Mouse (Mus musculus): ENCODE data around the gene Col7a1. TPM values are rescaled to one million over a fixed set of nuclear protein-coding genes. Genes with fewer than 3 reads are reported as not detected.

Col7a1 gene
- 0.60 TPM for polyA plus RNA-seq (2014; fragmentation: Illumina TruSeq; extraction: RNeasy Lipid Tissue Mini Kit (QIAGEN cat#74804); ENCODE audit: low read depth, low replicate concordance)

DNA sequence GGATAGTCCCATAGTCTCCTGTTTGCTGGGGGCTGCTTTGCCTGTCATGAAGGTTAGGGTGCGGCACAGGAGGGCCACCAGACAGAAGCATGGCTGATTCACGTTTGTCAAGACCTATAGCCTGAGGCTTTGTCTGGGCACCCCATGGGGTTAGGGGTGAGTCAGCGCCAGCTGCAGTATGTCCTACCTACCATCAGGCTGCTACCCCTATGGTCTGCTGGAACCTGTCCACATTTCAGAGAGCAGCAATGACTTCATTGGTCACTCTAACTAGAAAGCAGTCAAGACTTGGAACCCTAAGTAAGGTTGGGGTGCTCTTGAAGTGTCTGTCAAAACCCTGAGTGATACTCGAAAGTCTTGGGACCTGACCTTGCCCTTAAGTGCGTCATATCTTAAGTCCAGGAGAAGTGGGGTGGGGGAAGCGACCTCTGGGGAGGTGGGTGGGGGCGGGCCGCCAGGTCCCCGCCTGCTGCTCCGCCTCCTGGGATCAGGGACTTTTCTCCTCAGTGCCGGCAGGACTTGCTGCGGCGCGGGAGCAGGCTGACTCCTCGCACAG lies at the start of gene Col7a1:
TSS of gene Col7a1 (plus strand) at position 506 of the 556 bp plus-strand sequence.

DNA sequence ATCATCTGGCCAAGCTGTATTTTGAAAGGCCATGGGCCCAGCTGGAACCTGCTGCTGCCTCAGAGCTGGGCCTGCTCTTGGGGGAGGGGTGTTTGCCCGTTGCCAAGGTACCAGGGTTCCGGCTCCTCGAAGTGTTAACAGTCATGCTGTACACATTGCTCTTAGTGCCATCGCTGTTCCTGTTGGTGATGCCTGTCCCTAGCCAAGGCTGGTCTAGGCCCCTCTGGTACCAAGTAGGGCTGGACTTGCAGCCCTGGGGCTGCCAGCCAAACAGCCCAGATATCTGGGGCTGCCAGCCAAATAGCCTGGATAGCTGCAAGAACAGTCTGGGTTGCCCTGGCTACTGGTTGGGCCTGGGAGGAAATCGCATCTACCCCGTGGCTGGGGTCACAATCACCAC lies 38.9 kb upstream of the Col7a1 start, which contains the start of gene Tmem89:
TSS of gene Tmem89 (plus strand) at position 129 of the 400 bp plus-strand sequence.

DNA sequence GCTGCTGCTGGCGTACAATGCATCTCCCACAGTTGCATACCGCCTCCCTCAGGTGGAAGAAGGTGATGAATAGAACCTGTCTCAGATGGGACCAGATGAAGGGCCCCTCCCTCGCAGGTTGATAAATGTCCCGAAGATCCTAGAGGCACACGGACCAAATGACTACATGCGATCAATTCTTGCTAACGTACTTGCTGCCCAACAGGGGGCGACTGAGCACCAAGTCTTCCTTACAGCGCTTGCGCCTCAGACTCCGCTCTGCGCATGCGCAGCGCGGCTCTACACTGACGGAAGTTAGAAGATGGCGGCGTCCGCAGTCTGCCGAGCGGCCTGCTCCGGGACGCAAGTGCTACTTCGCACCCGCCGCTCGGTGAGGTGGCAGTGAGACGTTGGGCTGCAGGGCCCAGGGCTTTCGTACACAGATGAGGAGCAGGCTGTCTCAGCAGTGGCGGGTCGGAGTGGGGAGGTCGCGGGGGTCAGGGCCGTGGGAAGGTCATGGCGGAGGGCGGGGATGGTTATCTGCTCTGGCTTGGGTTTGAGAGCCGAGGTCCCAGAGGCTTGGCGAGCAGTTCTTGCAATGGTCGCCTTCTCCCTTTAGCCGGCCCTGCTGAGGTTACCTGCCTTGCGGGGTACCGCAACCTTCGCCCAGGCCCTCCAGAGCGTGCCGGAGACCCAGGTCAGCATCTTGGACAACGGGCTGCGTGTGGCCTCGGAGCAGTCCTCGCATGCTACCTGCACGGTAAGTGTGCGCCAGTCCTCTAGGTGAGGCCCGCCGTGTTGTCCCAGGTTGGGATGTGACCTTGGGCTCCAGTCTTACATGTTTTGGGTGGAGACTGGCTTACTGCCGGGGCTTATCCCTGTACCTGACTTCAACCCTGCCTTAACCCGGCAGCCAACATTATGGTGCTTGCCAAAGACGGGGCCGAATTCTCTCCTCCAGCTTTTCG lies 16.7 kb upstream of the Col7a1 start, which contains the start of gene Uqcrc1:
TSS of gene Uqcrc1 (plus strand) at position 216 of the 947 bp plus-strand sequence.

DNA sequence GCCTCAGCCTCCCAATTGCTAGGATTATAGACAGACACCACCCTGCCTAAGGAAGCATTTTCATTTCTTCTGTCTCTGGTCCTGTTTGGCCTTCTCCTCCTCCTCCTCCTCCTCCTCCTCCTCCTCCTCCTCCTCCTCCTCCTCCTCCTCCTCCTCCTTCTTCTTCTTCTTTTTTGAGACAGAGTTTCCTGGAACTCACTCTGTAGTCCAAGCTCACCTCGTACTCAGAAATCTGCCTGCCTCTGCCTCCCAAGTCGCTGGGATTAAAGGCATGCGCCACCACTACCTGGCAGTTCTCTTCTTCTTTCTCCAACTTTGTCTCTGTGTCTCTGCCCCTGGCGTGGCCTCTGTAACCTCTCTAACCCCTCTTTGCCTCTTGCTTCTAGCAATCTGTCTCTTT lies 32.3 kb downstream of the Col7a1 start, which contains the start of gene Ucn2:
TSS of gene Ucn2 (plus strand) at position 301 of the 400 bp plus-strand sequence.

DNA sequence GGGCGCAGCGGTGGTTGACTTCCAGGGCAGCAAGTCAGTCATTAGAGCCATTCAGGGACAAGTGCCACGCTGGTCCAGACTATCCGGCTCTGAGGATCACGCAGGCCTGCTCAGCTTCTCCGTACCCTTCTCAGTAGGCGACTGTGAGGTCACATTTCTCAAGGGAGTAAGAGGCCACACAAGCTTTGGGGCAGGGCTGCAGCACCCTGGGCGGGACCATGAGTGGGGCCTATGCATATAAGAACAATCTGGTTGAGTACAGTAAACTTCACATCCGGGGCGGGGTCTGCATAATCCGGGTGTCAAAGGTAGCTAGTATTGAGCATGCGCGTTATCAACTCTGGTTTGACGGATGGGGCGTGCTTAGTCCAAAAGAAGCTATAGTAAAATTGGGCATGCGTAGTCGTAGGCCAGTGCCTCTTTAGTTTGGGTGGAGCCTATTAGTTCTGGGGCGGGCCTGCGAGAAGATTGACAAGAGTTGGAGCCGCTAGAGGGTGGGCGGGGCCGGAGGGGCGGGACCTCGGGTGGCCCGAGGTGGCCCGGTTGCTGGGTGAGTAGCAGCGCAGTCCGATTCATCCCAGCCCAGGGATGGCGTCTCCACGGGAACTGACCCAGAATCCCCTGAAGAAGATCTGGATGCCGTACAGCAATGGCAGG lies 38.2 kb downstream of the Col7a1 start, which contains the start of gene Pfkfb4:
TSS of gene Pfkfb4 (plus strand) at position 351 of the 657 bp plus-strand sequence.

Other genes starting within 250 kb of the Col7a1 start
- gene Ip6k2, start 169.8 kb upstream of the Col7a1 start, polyA plus RNA-seq (2014; fragmentation: Illumina TruSeq; extraction: RNeasy Lipid Tissue Mini Kit (QIAGEN cat#74804); ENCODE audit: low read depth, low replicate concordance): 22.0 TPM
- 11.4 TPM for gene Nckipsd, start 145.2 kb upstream of the Col7a1 start, polyA plus RNA-seq (2014; fragmentation: Illumina TruSeq; extraction: RNeasy Lipid Tissue Mini Kit (QIAGEN cat#74804); ENCODE audit: low read depth, low replicate concordance)
- not detected for gene Celsr3, start 127.3 kb upstream of the Col7a1 start, polyA plus RNA-seq (2014; fragmentation: Illumina TruSeq; extraction: RNeasy Lipid Tissue Mini Kit (QIAGEN cat#74804); ENCODE audit: low read depth, low replicate concordance)
- gene Slc26a6, start 100.3 kb upstream of the Col7a1 start, polyA plus RNA-seq (2014; fragmentation: Illumina TruSeq; extraction: RNeasy Lipid Tissue Mini Kit (QIAGEN cat#74804); ENCODE audit: low read depth, low replicate concordance): 27.2 TPM
- gene Tmem89, start 39.0 kb upstream of the Col7a1 start, polyA plus RNA-seq (2014; fragmentation: Illumina TruSeq; extraction: RNeasy Lipid Tissue Mini Kit (QIAGEN cat#74804); ENCODE audit: low read depth, low replicate concordance): not detected
- 1,473 TPM for gene Uqcrc1, start 17.0 kb upstream of the Col7a1 start, polyA plus RNA-seq (2014; fragmentation: Illumina TruSeq; extraction: RNeasy Lipid Tissue Mini Kit (QIAGEN cat#74804); ENCODE audit: low read depth, low replicate concordance)
- gene Ucn2, start 32.4 kb downstream of the Col7a1 start, polyA plus RNA-seq (2014; fragmentation: Illumina TruSeq; extraction: RNeasy Lipid Tissue Mini Kit (QIAGEN cat#74804); ENCODE audit: low read depth, low replicate concordance): 0.42 TPM
- 4.6 TPM for gene Pfkfb4, start 38.2 kb downstream of the Col7a1 start, polyA plus RNA-seq (2014; fragmentation: Illumina TruSeq; extraction: RNeasy Lipid Tissue Mini Kit (QIAGEN cat#74804); ENCODE audit: low read depth, low replicate concordance)
- gene Shisa5, start 85.0 kb downstream of the Col7a1 start, polyA plus RNA-seq (2014; fragmentation: Illumina TruSeq; extraction: RNeasy Lipid Tissue Mini Kit (QIAGEN cat#74804); ENCODE audit: low read depth, low replicate concordance): 40.8 TPM
- gene Trex1, start 106.1 kb downstream of the Col7a1 start, polyA plus RNA-seq (2014; fragmentation: Illumina TruSeq; extraction: RNeasy Lipid Tissue Mini Kit (QIAGEN cat#74804); ENCODE audit: low read depth, low replicate concordance): 22.4 TPM
- gene Atrip, start 120.5 kb downstream of the Col7a1 start, polyA plus RNA-seq (2014; fragmentation: Illumina TruSeq; extraction: RNeasy Lipid Tissue Mini Kit (QIAGEN cat#74804); ENCODE audit: low read depth, low replicate concordance): 7.5 TPM
- 13.3 TPM for gene Ccdc51, start 128.9 kb downstream of the Col7a1 start, polyA plus RNA-seq (2014; fragmentation: Illumina TruSeq; extraction: RNeasy Lipid Tissue Mini Kit (QIAGEN cat#74804); ENCODE audit: low read depth, low replicate concordance)
- gene Tma7, start 129.0 kb downstream of the Col7a1 start, polyA plus RNA-seq (2014; fragmentation: Illumina TruSeq; extraction: RNeasy Lipid Tissue Mini Kit (QIAGEN cat#74804); ENCODE audit: low read depth, low replicate concordance): 188 TPM
- gene Plxnb1, start 141.8 kb downstream of the Col7a1 start, polyA plus RNA-seq (2014; fragmentation: Illumina TruSeq; extraction: RNeasy Lipid Tissue Mini Kit (QIAGEN cat#74804); ENCODE audit: low read depth, low replicate concordance): 25.6 TPM
- gene Fbxw21, start 208.5 kb downstream of the Col7a1 start, polyA plus RNA-seq (2014; fragmentation: Illumina TruSeq; extraction: RNeasy Lipid Tissue Mini Kit (QIAGEN cat#74804); ENCODE audit: low read depth, low replicate concordance): not detected
- gene Fbxw13, start 242.4 kb downstream of the Col7a1 start, polyA plus RNA-seq (2014; fragmentation: Illumina TruSeq; extraction: RNeasy Lipid Tissue Mini Kit (QIAGEN cat#74804); ENCODE audit: low read depth, low replicate concordance): not detected